Mouse (Mus musculus) liver, postnatal 0 days (tissue): ENCODE measurements at regions not wholly inside any gene's neighbourhood (a gene's known extent, or its start where the extent isn't known, plus 50 kb on each side); places are given as distances from the start of the nearest gene placed in this dataset.

Experiments
- CTCF ChIP-seq: sonication (generic); IDR thresholded peaks from 2 replicates; pipeline ENCODE4 v1.5.1; 2016; ENCODE audit warnings: antibody characterized with exemption, low read depth
- EP300 ChIP-seq: IDR thresholded peaks from 2 replicates; pipeline ENCODE4 v1.6.1; 2016; ENCODE audit warnings: antibody characterized with exemption, low read depth, mild to moderate bottlenecking

GRCm38 (mm10) chr1:92378741-92379509 is 94.7 kb downstream of the Ndufa10 start:
- TF ChIP-seq CTCF = no peak
- TF ChIP-seq EP300 = no peak
